Mouse (Mus musculus): Measurements from ENCODE around the gene Gid8.
"Not testable (repeated sequence)": the region's sequence is repeated elsewhere in the genome, so short reads cannot be mapped to it uniquely, and the experiment has no call there.

Gid8 gene

GRCm38 (mm10) chr2:180710276-180711155 is 599 bp downstream of the Gid8 start:
- no peak for DNase-seq

DNA sequence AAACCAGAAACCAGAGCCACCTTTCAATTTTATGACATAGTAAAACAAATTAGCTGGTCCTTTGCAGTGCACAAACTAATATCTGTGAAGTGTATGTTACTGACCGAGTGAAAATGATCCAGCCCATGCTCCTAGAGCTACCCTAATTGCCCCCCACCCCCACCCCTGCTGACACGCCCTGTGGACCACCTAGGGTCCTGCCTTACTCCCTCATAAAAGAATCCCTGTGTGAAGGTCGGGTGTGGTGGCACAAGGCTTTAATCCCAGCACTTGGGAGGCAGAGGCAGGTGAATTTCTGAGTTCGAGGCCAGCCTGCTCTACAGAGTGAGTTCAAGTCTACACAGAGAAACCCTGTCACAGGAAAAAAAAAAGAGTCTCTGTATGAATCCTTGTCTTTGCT is 1.6 kb downstream of the Gid8 start:
- no peak for DNase-seq

GRCm38 (mm10) chr2:180712037-180712689 is 2.2 kb downstream of the Gid8 start:
- DNase-seq, result no peak

DNA sequence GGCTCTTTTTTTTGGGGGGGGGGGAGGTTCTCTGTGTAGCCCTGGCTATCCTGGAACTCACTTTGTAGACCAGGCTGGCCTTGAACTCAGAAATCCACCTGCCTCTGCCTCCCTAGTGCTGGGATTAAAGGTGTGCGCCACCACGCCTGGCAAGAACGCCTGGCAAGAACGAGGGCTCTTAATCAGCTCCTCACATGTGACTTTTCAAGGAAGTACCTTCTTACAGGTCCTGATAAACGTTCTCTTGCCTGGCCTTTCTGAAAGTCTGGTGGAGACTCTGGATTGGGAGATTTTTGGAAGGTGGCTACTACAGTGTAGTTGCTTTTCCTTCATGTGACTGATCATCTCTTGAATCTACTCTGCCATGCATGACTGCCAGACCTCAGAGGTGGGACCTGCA is 12.8 kb downstream of the Gid8 start:
- DNase-seq, result not testable (repeated sequence)

DNA sequence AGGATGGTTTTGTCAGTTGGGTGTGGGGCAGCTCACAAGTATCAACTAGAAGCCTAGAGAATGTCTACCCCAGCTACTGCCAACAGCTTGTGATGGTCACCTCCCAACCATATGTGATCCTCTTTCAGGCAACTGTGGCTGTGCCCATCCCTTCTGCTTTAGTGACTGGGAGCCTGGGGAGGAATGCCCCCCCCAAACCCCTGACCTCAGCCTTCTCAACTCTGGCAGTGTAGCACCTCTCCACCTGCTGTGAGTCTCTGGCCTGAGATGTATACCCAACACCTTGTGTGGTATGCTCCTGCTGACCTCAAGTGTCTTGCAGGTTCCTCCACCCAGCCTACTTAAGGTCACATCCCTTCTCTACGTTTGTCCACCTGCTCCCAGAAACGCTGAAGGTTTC is 13.9 kb downstream of the Gid8 start:
- no peak for DNase-seq

GRCm38 (mm10) chr2:180724585-180725413 is 14.9 kb downstream of the Gid8 start, which contains the start of gene Slc17a9:
Gene Slc17a9 (plus strand): TSS chr2:180725263.
- peak; percentile 51 to 67 for DNase-seq

- no peak for DNase-seq
Measured at GRCm38 (mm10) chr2:180725414-180725778, 15.5 kb downstream of the Gid8 start.

- DNase-seq, result no peak
Measured at GRCm38 (mm10) chr2:180725856-180726629, 16.1 kb downstream of the Gid8 start.

- DNase-seq, result peak; percentile 58 to 69
Measured at GRCm38 (mm10) chr2:180726658-180727442, 16.9 kb downstream of the Gid8 start.

- DNase-seq, result no peak
Measured at GRCm38 (mm10) chr2:180727613-180728021, 17.7 kb downstream of the Gid8 start.

- DNase-seq, result peak; percentile 63 to 70
Measured at GRCm38 (mm10) chr2:180731036-180731435, 21.1 kb downstream of the Gid8 start.

DNA sequence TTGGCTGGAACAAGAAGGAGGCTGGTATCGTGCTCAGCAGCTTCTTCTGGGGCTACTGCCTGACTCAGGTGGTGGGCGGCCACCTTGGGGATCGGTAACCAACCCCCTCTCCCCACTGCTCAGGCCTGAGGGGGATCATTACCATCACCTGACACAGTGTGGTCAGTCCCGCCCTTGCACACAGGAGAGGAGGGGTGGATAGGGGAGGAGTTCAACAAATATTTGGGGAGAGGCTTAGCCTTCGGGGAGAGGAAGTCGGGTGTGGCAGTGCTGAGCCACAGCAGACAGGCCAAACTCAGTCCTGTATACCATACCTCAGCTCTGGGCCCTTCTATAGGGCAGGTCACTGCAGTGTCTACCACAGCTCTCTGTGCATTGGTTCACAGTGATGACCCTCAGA is 22.1 kb downstream of the Gid8 start:
- no peak for DNase-seq

GRCm38 (mm10) chr2:180735232-180735631 is 25.3 kb downstream of the Gid8 start:
- DNase-seq, result no peak

DNA sequence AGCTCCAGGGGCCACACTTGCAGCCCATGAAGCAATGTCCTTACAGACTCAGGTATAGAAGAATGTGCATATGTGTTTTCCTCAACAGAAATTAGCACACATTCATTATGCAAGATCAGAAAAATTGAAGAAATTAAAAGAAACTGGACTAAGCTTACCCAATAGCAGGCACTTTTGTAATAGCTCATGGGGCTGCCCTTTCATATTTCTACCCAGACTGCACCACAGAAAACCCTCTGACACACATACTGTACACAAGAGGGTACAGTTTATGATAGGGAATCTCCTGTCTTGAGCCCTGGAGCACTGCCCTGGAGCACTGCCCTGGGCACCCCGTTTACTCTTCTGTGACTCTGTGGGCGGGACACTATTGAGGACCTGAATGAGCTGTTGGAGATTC is 28.1 kb downstream of the Gid8 start:
- DNase-seq, result no peak

DNA sequence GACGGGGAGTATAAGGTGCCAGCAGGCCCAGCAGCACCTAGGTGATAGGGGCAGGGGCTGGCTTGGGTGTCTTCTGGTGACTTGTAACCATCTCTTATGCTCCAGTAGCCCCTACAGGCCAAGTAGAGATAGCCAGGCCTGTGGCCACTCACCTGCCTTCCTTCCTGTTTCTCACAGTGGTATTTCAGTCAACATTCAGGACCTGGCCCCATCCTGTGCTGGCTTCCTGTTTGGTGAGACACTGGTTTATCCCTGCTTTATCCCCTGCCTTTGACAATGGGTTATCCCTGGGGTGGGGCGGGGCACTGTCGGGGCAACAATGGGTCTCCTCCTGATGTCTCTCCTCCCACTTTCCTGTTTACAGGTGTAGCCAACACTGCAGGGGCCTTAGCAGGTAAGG is 30.4 kb downstream of the Gid8 start:
- DNase-seq, result no peak

DNA sequence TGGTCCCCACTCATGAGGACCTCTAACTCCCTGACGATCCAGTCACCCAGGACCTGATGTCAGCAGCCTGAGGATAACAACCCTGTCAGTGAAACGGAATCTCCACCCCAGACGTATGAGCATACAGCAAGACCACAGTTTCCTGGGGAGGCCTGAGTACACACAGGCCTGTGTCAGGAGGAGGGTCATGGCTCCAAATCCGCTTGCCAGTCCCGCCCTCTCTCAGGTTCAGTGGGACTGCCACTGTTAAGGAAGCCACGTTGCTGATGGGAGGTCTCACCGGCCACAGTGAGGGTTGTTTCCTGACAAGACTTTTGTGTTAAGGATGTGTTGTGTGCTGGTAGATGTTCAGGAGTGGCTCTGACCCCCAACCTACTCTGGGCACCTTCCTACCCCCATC is 31.5 kb downstream of the Gid8 start:
- no peak for DNase-seq

DNA sequence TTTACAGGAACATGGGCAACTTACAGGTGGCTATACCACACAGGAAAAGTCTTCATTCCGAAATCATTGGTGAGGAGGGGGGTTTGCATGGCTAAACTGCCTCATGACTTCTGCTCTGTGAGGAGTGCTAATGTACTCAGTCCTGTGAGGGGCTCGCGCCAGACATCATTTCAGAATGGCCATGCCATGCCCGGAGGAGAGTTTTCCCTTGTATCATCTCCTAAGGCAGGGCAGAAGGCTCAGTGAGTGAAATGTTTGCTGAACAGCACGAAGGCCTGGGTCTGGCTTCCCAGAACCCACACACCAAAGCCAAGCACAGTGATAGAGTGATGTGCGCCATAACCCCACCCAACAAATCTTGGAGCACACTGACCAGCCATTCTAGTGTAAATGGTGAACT is 32.9 kb downstream of the Gid8 start:
- DNase-seq, result no peak

GRCm38 (mm10) chr2:180743321-180743720 is 33.4 kb downstream of the Gid8 start:
- DNase-seq, result no peak

GRCm38 (mm10) chr2:180745248-180745927 is 35.5 kb downstream of the Gid8 start:
- peak; percentile 83 to 88 for DNase-seq

- no peak for DNase-seq
Measured at GRCm38 (mm10) chr2:180746569-180747192, 36.8 kb downstream of the Gid8 start.

GRCm38 (mm10) chr2:180748904-180749303 is 39.0 kb downstream of the Gid8 start:
- no peak for DNase-seq
